Mouse (Mus musculus) lung, adult 2 months (tissue): Measurements from ENCODE around the gene Cpa1. TPM values are rescaled to one million over a fixed set of nuclear protein-coding genes. Genes with fewer than 3 reads are reported as not detected.

Source experiments
- DNase-seq: peaks from one replicate; pipeline ENCODE4 v3.0.0; 2022
- H3K4me1 ChIP-seq: fragments of 200-500 bp; 2 replicates; pipeline ENCODE4 v1.6.1; 2011; ENCODE audit warnings: low read length; ENCODE audit not compliant: control insufficient read depth, insufficient read depth
- H3K4me3 ChIP-seq: fragments of 200-500 bp; replicated peaks from 2 replicates; pipeline ENCODE3; 2011; ENCODE audit warnings: low read depth, mild to moderate bottlenecking, control low read depth, low read length; ENCODE audit errors: extremely low read depth
- CTCF ChIP-seq: fragments of 200-500 bp; IDR thresholded peaks from 2 replicates; pipeline ENCODE4 v1.5.1; 2011; ENCODE audit warnings: mild to moderate bottlenecking, low read length, control low read depth; ENCODE audit not compliant: insufficient read depth
- POLR2A ChIP-seq: fragments of 200-500 bp; IDR thresholded peaks from 2 replicates; pipeline ENCODE4 v1.6.1; 2011; ENCODE audit warnings: low read depth, mild to moderate bottlenecking, control low read depth, low read length, borderline replicate concordance; ENCODE audit errors: extremely low read depth
- WGBS: fragments of 180-500 bp; shearing (Covaris S2); methylation state at CpG from one replicate; pipeline ENCODE4 v1.1.7; 2018; 5-methylcytosine and 5-hydroxymethylcytosine counted together
- polyA plus RNA-seq: library from polyadenylated mRNA; depleted of rRNA; stranded (reverse); fragments of >200 nt; gene quantifications from 2 replicates; pipeline ENCODE4 v1.2.3, GENCODE M21; 2012; rRNA removed

Gene Cpa1
- polyA plus RNA-seq, 1 experiment, result 0.39 TPM

DNA sequence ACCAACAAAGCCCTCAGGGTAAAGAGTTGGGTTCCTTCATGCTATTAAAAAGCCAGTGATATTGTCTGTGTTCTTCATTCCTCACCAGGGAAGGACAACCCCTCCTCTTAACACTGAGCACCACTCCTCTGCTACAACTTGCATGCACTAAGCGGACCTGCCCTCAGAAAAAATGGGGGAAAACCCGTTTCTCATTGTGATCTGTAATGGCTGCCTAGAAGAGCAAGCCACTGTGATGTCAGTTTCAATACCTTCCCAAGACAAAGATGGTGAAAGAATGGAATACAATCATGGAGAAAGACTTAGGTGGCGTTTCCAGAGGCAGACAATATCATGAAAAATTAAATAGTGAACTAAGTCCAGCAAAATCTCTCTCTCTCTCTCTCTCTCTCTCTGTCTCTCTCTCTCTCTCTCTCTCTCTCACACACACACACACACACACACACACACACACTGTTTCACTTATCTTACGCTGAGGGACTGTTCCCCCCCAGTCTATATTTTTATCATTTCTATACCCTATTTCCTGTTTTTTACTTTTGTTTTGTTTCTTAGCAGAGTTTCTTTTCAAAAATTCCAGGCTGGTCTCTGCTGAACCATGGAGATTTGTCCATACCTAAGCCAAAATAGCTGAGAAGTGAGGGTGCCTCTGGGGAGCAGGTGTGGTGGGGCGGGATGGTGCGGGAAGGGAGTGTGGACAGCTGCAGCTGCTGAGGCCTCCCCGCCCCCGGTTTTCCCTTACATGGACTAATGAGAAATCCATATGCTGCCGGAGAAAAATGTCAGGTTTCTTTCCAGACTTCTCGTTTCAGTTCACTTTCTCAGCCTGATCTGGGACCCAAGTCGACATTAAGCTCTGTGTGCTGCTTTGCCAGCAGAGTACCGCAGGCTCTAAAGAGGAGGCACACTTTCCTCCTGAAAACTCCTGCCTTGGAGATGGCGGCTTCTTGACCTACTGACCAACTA, 43.2 kb downstream of the Cpa1 start:
- H3K4me3 ChIP-seq, result no peak overlapping the region
- TF ChIP-seq POLR2A, result no peak
- TF ChIP-seq CTCF, result no peak
- WGBS, result 60% methylated on average over 13 of the region's 13 CpGs
- H3K4me1 ChIP-seq, result no peaks in the 10 kb centered on the region; the same call in 1 of the 2 replicates
- no peak for DNase-seq

DNA sequence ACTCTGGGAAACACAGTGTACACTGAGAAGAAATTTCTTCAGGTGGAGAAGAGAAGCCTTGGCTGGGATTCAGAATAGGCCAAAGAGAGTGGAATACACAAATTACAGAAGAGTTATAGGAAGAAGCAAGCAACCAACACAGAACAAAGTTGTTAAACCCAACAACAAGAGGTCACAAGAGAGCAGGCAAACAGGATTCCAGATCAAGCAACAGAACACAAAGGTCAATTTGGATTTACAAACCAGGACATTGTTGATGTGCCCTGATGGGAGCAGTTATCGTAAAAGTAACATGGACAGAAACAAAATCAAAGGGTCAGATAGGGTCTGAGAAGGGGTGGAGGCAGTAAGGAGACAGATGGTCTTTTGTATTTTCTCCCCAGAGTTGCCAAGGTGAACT, 45.6 kb downstream of the Cpa1 start:
- no peak for DNase-seq
- 94% methylated on average over 1 of the region's 1 CpGs for WGBS
- TF ChIP-seq POLR2A, result no peak
- TF ChIP-seq CTCF, result no peak
- no peak overlapping the region for H3K4me3 ChIP-seq
- no peaks in the 10 kb centered on the region for H3K4me1 ChIP-seq

DNA sequence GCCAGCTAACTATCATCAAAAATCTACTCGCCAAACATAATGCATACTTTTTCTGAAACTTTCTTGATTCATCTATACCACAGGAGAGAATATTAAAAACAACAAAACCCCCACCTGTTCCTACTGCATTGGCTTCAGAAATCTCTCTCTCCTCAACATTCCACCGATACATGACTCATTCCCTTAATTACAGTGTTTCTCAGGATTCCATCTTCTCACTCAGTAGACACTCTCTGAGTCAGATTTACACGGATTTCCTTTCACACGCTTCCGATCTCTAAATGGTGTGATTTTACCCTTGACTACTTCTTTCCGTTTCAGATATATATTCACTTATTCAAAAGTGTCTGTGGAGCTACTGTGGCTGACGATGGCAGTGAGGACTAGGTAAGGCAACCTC, 48.2 kb downstream of the Cpa1 start:
- no peaks in the 10 kb centered on the region for H3K4me1 ChIP-seq
- TF ChIP-seq POLR2A, result no peak
- no peak for TF ChIP-seq CTCF
- DNase-seq, result no peak
- no peak overlapping the region for H3K4me3 ChIP-seq
- 89% methylated on average over 7 of the region's 7 CpGs for WGBS

DNA sequence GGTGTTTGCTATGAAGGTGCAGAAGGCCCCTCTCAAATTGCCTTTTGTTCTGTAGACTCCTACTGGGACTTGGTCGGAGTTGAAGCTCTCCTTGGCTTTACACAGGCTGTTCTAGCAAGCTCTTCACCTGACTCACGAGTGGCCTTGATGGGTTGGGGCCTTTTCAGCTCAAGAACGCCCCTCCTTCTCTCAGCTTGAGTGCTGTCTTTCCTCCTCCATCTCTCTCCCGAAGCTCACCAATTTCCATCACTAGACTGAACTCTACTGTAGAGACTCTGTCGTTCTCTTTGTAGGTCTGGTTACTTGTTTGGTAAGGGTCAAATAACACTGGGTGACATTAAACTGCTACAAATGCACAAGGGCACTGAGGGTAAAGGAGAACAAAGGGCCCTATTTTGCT, 53.8 kb downstream of the Cpa1 start:
- Histone ChIP-seq H3K4me1 (peaks cover 4% of the 10 kb centered on the region; the same call in 1 of the 2 replicates), H3K4me3 (peak overlapping the region; percentile 100)
- TF ChIP-seq CTCF (no peak), POLR2A (no peak)
- no peak for DNase-seq
- WGBS, result 67% methylated on average over 5 of the region's 5 CpGs

DNA sequence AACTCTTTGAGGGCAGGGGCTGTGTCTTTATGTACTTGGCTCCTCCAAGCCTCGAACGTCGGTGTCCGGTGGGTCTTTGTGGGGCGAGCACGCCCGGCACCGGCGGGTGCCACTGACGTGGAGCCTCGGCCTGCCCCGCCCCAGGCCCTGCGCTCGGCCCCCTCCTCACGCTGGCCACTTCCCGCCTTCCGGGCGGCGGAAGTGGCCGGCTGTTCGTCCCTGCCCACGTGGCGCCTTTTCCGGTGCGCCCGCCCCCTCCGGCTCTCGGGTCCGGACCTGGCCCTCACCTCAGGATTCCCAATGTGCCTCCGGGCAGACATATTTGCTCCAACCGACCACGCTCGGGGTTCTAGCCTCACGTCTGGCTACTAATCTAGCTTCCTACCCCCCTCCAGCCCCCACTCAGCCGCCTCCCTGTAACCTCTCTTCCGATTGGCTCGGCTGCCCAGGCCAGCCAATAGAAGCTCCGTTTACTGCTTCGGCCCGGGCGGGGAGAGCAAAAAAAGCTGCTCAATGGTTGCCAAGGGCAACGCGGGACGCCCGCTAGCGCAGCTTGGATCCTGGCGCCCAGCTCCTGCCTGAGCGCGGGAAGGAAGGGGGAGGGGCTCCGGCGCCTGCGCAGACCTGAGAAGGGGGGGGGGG, 54.5 kb downstream of the Cpa1 start, which contains the start of gene Cep41:
Gene Cep41 (minus strand): TSS at position 400 of the 642 bp plus-strand sequence.
- peak; percentile 42; the same call in 1 of the 2 replicates for TF ChIP-seq POLR2A
- no peak for TF ChIP-seq CTCF
- peaks cover 4% of the 10 kb centered on the region; the same call in 1 of the 2 replicates for H3K4me1 ChIP-seq
- peak within 1 kb of the TSS; percentile 100 for H3K4me3 ChIP-seq
- under 1% methylated on average over 52 of the region's 52 CpGs for WGBS
- DNase-seq, result peak; percentile 99

DNA sequence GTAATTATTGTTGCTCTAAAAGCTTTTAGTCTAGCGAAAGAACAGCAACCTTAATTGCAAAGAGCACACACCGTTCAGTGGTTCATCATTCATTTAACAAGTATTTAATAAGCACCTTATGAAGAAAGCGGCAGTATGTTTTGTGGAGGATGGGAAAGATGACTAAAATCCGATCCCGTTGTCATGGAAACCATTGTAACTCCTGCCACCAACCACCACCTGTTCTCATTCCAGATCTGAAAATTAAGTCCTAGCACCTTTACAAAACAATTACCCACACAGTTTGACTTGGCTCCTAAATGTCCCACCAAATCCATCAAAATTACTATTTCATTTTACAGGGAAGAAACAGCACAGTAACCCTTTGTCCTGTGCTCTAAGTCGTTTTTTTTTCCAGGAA, 55.2 kb downstream of the Cpa1 start:
- Histone ChIP-seq H3K4me1 (peaks cover 4% of the 10 kb centered on the region; the same call in 1 of the 2 replicates), H3K4me3 (no peak overlapping the region)
- no peak for DNase-seq
- 52% methylated on average over 6 of the region's 6 CpGs for WGBS
- TF ChIP-seq CTCF, result no peak
- TF ChIP-seq POLR2A, result no peak

Other genes starting within 250 kb of the Cpa1 start
- gene Zc3hc1, start 248.2 kb upstream of the Cpa1 start, polyA plus RNA-seq, result 13.8 TPM in 2 replicates
- 13.9 and 17.8 TPM in 2 replicates for gene Klhdc10, start 237.3 kb upstream of the Cpa1 start, polyA plus RNA-seq
- gene Tmem209, start 129.4 kb upstream of the Cpa1 start, polyA plus RNA-seq, result 31.4 and 40.3 TPM in 2 replicates
- not detected in 2 replicates for gene Ssmem1, start 129.4 kb upstream of the Cpa1 start, polyA plus RNA-seq
- gene Cpa2, start 97.6 kb upstream of the Cpa1 start, polyA plus RNA-seq, result 0.13 and 0.28 TPM in 2 replicates
- gene Cpa4, start 70.8 kb upstream of the Cpa1 start, polyA plus RNA-seq, result 4.6 TPM in 1 of 2 replicates, not detected in the other
- not detected in 2 replicates for gene Cpa5, start 28.2 kb upstream of the Cpa1 start, polyA plus RNA-seq
- gene Cep41, start 54.5 kb downstream of the Cpa1 start, polyA plus RNA-seq, result 3.7 and 4.6 TPM in 2 replicates
- 108 and 160 TPM in 2 replicates for gene Mest, start 84.3 kb downstream of the Cpa1 start, polyA plus RNA-seq